Mouse (Mus musculus) hindbrain, embryonic 10.5 days (tissue): ENCODE measurements around the gene Ren1. TPM values are rescaled to one million over a fixed set of nuclear protein-coding genes. Genes with fewer than 3 reads are reported as not detected.

Source experiments
- DNase-seq: peaks from one replicate; pipeline ENCODE4 v3.0.0-alpha.2; 2017; ENCODE audit warnings: low spot score
- H3K27ac ChIP-seq: fragments of 300-500 bp; sonication (generic); 2 replicates; pipeline ENCODE4 v1.5.1; 2016; ENCODE audit warnings: mild to moderate bottlenecking, moderate library complexity
- H3K27me3 ChIP-seq: fragments of 300-500 bp; sonication (generic); 2 replicates; pipeline ENCODE4 v1.6.1; 2016; ENCODE audit warnings: mild to moderate bottlenecking; ENCODE audit not compliant: poor library complexity, insufficient read depth, severe bottlenecking
- H3K36me3 ChIP-seq: fragments of 300-500 bp; sonication (generic); 2 replicates; pipeline ENCODE4 v1.6.1; 2016; ENCODE audit warnings: mild to moderate bottlenecking, moderate library complexity
- H3K4me1 ChIP-seq: fragments of 300-500 bp; sonication (generic); replicated peaks from 2 replicates; pipeline ENCODE4 v1.6.1; 2016; ENCODE audit warnings: mild to moderate bottlenecking
- H3K4me3 ChIP-seq: fragments of 300-500 bp; sonication (generic); 2 replicates; pipeline ENCODE4 v1.5.1; 2016; ENCODE audit warnings: mild to moderate bottlenecking, moderate library complexity
- H3K9me3 ChIP-seq: fragments of 300-500 bp; sonication (generic); 2 replicates; pipeline ENCODE4 v1.6.1; 2016; ENCODE audit warnings: mild to moderate bottlenecking, moderate library complexity
- WGBS: fragments of 180-500 bp; shearing (Covaris S2); methylation state at CpG from one replicate; pipeline ENCODE4 v1.1.7; 2016; 5-methylcytosine and 5-hydroxymethylcytosine counted together
- polyA plus RNA-seq: library from polyadenylated mRNA; unstranded; fragments of >200 nt; fragmentation: Nextera tagmentation; extraction: Ambion mirVana; gene quantifications from 2 replicates; pipeline ENCODE4 v1.2.1, GENCODE M21; 2016

The Ren1 gene
- polyA plus RNA-seq, 1 experiment from 2014 or later = 0.37 TPM

GRCm38 (mm10) chr1:133407436-133407835 lies 57.1 kb downstream of the Ren1 start:
- 40% methylated on average over 6 of the region's 6 CpGs for WGBS
- Histone ChIP-seq H3K4me1 (peaks cover 79% of the 10 kb centered on the region), H3K9me3 (no peaks in the 10 kb centered on the region), H3K4me3 (no peak overlapping the region), H3K27me3 (no peaks in the 10 kb centered on the region), H3K36me3 (peaks cover 40% of the 10 kb centered on the region), H3K27ac (peak overlapping the region; percentile 90)
- DNase-seq = peak; percentile 15

GRCm38 (mm10) chr1:133408321-133408720 lies 58.0 kb downstream of the Ren1 start:
- Histone ChIP-seq H3K27ac (peak overlapping the region; percentile 90), H3K9me3 (no peaks in the 10 kb centered on the region), H3K27me3 (no peaks in the 10 kb centered on the region), H3K4me1 (peaks cover 88% of the 10 kb centered on the region), H3K36me3 (peaks cover 36% of the 10 kb centered on the region), H3K4me3 (0 out of 2 replicates have a peak overlapping the region, but pooled peaks have one; percentile 14)
- WGBS = 30% methylated on average over 9 of the region's 9 CpGs
- DNase-seq = no peak

GRCm38 (mm10) chr1:133408880-133409516 lies 58.7 kb downstream of the Ren1 start:
- Histone ChIP-seq H3K4me3 (peak overlapping the region; percentile 41), H3K4me1 (peaks cover 90% of the 10 kb centered on the region), H3K27me3 (no peaks in the 10 kb centered on the region), H3K36me3 (peaks cover 29% of the 10 kb centered on the region), H3K9me3 (no peaks in the 10 kb centered on the region), H3K27ac (peak overlapping the region; percentile 90)
- DNase-seq = peak; percentile 89
- 7% methylated on average over 6 of the region's 6 CpGs for WGBS

GRCm38 (mm10) chr1:133409786-133410185 lies 59.5 kb downstream of the Ren1 start:
- Histone ChIP-seq H3K9me3 (no peaks in the 10 kb centered on the region), H3K36me3 (peaks cover 21% of the 10 kb centered on the region), H3K4me3 (peak overlapping the region; percentile 41), H3K27me3 (no peaks in the 10 kb centered on the region), H3K4me1 (peaks cover 91% of the 10 kb centered on the region), H3K27ac (peak overlapping the region; percentile 90)
- 52% methylated on average over 9 of the region's 9 CpGs for WGBS
- peak; percentile 14 for DNase-seq

Other genes starting within 250 kb of the Ren1 start
- gene Ppp1r15b, start 219.4 kb upstream of the Ren1 start, polyA plus RNA-seq = 46.2 and 54.6 TPM in 2 replicates
- 8.8 and 17.4 TPM in 2 replicates for gene Plekha6, start 186.3 kb upstream of the Ren1 start, polyA plus RNA-seq
- not detected in 2 replicates for gene Golt1a, start 40.7 kb upstream of the Ren1 start, polyA plus RNA-seq
- gene Kiss1, start 28.6 kb upstream of the Ren1 start, polyA plus RNA-seq = not detected in 2 replicates
- gene Etnk2, start 13.1 kb downstream of the Ren1 start, polyA plus RNA-seq = 2.9 and 4.1 TPM in 2 replicates
- 28.3 and 28.4 TPM in 2 replicates for gene Sox13, start 73.9 kb downstream of the Ren1 start, polyA plus RNA-seq